Comparison of ENCODE assay signal across 33 mouse cellular contexts in the genomic region with DNA sequence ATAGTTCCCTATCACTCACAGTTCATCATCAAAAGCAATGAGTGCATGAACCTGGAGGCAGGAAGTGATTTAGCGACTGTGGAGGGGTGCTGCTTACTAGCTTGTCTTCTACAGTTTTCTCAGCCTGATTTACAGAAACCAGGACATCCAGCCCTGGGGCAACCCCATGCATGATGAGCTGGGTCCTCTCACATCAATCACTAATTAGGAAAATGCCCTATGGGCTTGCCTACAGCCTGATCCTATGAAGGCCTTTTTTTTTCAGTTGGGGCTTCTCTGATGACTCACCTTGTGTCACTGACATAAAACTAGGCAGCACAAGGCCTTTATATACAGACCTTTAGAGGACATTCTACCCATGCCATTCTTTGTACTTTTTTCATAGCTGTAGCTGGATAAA. TPM values are rescaled to one million over a fixed set of nuclear protein-coding genes. Genes with fewer than 3 reads are reported as not detected.
"Had no signal": no experiment of that assay in that cellular context is flagged by ENCODE, and none has a peak within 500 bp of the region (broad histone marks: within the 10 kb centered on the region; RNA-seq: fewer than 3 reads in every experiment).

No protein-coding gene starts in this region.

- DNase-seq: gastrocnemius, adult 2 months; gastrocnemius, postnatal 10 days; gastrocnemius, postnatal 25 days; heart, postnatal 10 days; heart, postnatal 4 days; kidney, adult 11 months; kidney, adult 2 months; kidney, adult 9 months; kidney, postnatal 14 days; kidney, postnatal 36 days; layer of hippocampus, adult 9-11 months; layer of hippocampus, postnatal 36 days; left cerebral cortex, postnatal 4 days had no signal

- ATAC-seq: hindbrain, embryonic 16.5 days; inflammation-experienced regulatory T-cells, adult 6 months; intestine, embryonic 15.5 days; liver, embryonic 12.5 days had no signal

- H3K9ac ChIP-seq: heart, embryonic 12.5 days; hindbrain, embryonic 12.5 days; hindbrain, embryonic 14.5 days; intestine, embryonic 15.5 days; kidney, embryonic 15.5 days; limb, embryonic 13.5 days; limb, embryonic 15.5 days; liver, embryonic 12.5 days had no signal

- H3K4me3 ChIP-seq: gastrocnemius, adult 2 months; heart, embryonic 10.5 days; heart, embryonic 12.5 days; hindbrain, embryonic 10.5 days; hindbrain, embryonic 12.5 days; intestine, embryonic 15.5 days; kidney, embryonic 15.5 days; limb, embryonic 13.5 days; limb, embryonic 15.5 days; liver, embryonic 12.5 days had no signal

- H3K27me3 ChIP-seq: heart, embryonic 12.5 days; hindbrain, embryonic 12.5 days; intestine, embryonic 15.5 days; kidney, embryonic 15.5 days; limb, embryonic 13.5 days; limb, embryonic 15.5 days; liver, embryonic 12.5 days had no signal

- H3K4me1 ChIP-seq: heart, embryonic 10.5 days; heart, embryonic 12.5 days; hindbrain, embryonic 10.5 days; hindbrain, embryonic 12.5 days; intestine, embryonic 15.5 days; kidney, embryonic 15.5 days; limb, embryonic 13.5 days; limb, embryonic 15.5 days; liver, embryonic 12.5 days had no signal

- H3K27ac ChIP-seq: gastrocnemius, adult 2 months; heart, embryonic 10.5 days; hindbrain, embryonic 10.5 days; hindbrain, embryonic 12.5 days; hindbrain, embryonic 14.5 days; intestine, embryonic 15.5 days; kidney, embryonic 15.5 days; kidney, postnatal 0 days; limb, embryonic 13.5 days; limb, embryonic 15.5 days; liver, embryonic 12.5 days had no signal

- H3K4me2 ChIP-seq: heart, embryonic 12.5 days; hindbrain, embryonic 12.5 days; hindbrain, embryonic 14.5 days; intestine, embryonic 15.5 days; kidney, embryonic 15.5 days; limb, embryonic 13.5 days; limb, embryonic 15.5 days; liver, embryonic 12.5 days had no signal

- H3K9me3 ChIP-seq: heart, embryonic 10.5 days; heart, embryonic 12.5 days; hindbrain, embryonic 10.5 days; hindbrain, embryonic 12.5 days; intestine, embryonic 15.5 days; kidney, embryonic 15.5 days; limb, embryonic 13.5 days; limb, embryonic 15.5 days; liver, embryonic 12.5 days had no signal

RNA-seq across cellular contexts. Expression of gene Scarf2, which starts 17.4 kb away (rescaled TPM):
- polyA plus RNA-seq: inflammation-experienced regulatory T-cells, adult 6 months had no signal

RNA-seq across cellular contexts. Expression of gene B830017H08Rik, which starts 53.2 kb away (rescaled TPM):
- total RNA-seq: gastrocnemius, adult 2 months; gastrocnemius, postnatal 10 days; gastrocnemius, postnatal 25 days; granulocyte monocyte progenitor cell, adult 5-6 weeks; heart, adult 8-10 months; heart, postnatal 25 days; heart, postnatal 4 days; liver, adult 2 months had no signal
- polyA plus RNA-seq: heart, embryonic 10.5 days; heart, embryonic 12.5 days; heart, embryonic 14.5 days; heart, embryonic 16.5 days; inflammation-experienced regulatory T-cells, adult 6 months; intestine, embryonic 15.5 days; large intestine, adult 2 months; liver, adult 2 months; liver, embryonic 12.5 days had no signal
